Mouse (Mus musculus) hindbrain, embryonic 12.5 days (tissue): ENCODE data around the gene Smarcc2. TPM values are rescaled to one million over a fixed set of nuclear protein-coding genes. Genes with fewer than 3 reads are reported as not detected.

Experiments used
- ATAC-seq: fragments of 200-750 bp; cut with Nextera tagmentation; 2 replicates; pipeline ENCODE4 v1.8.0; 2017; ENCODE audit warnings: moderate TSS enrichment; ENCODE audit not compliant: low FRiP score
- H3K27ac ChIP-seq: fragments of 300-500 bp; sonication (generic); 2 replicates; pipeline ENCODE4 v1.5.1; 2016; ENCODE audit warnings: mild to moderate bottlenecking
- H3K27me3 ChIP-seq: fragments of 300-500 bp; sonication (generic); 2 replicates; pipeline ENCODE4 v1.6.1; 2016; ENCODE audit warnings: mild to moderate bottlenecking
- H3K36me3 ChIP-seq: fragments of 300-500 bp; sonication (generic); 2 replicates; pipeline ENCODE4 v1.6.1; 2016; ENCODE audit warnings: mild to moderate bottlenecking
- H3K4me1 ChIP-seq: fragments of 300-500 bp; sonication (generic); 2 replicates; pipeline ENCODE4 v1.6.1; 2016
- H3K4me2 ChIP-seq: fragments of 300-500 bp; sonication (generic); replicated peaks from 2 replicates; pipeline ENCODE4 v1.6.1; 2016; ENCODE audit warnings: mild to moderate bottlenecking
- H3K4me3 ChIP-seq: fragments of 300-500 bp; sonication (generic); 2 replicates; pipeline ENCODE4 v1.5.1; 2016; ENCODE audit warnings: mild to moderate bottlenecking
- H3K9ac ChIP-seq: fragments of 300-500 bp; sonication (generic); 2 replicates; pipeline ENCODE4 v1.6.1; 2016; ENCODE audit warnings: mild to moderate bottlenecking, moderate library complexity
- H3K9me3 ChIP-seq: fragments of 300-500 bp; sonication (generic); replicated peaks from 2 replicates; pipeline ENCODE4 v1.6.1; 2016; ENCODE audit warnings: mild to moderate bottlenecking
- WGBS: fragments of 180-500 bp; shearing (Covaris S2); methylation state at CpG from one replicate; pipeline ENCODE4 v1.1.7; 2016; 5-methylcytosine and 5-hydroxymethylcytosine counted together
- microRNA-seq: library from miRNA; unstranded; fragments of <30 nt; microRNA quantifications from one replicate; pipeline ENCODE4, GENCODE M21; 2017
- polyA plus RNA-seq: library from polyadenylated mRNA; unstranded; fragments of >200 nt; fragmentation: Nextera tagmentation; extraction: Ambion mirVana; gene quantifications from 2 replicates; pipeline ENCODE4 v1.2.1, GENCODE M21; 2016

Gene Smarcc2
- polyA plus RNA-seq, 1 experiment from 2014 or later: 195 TPM

DNA sequence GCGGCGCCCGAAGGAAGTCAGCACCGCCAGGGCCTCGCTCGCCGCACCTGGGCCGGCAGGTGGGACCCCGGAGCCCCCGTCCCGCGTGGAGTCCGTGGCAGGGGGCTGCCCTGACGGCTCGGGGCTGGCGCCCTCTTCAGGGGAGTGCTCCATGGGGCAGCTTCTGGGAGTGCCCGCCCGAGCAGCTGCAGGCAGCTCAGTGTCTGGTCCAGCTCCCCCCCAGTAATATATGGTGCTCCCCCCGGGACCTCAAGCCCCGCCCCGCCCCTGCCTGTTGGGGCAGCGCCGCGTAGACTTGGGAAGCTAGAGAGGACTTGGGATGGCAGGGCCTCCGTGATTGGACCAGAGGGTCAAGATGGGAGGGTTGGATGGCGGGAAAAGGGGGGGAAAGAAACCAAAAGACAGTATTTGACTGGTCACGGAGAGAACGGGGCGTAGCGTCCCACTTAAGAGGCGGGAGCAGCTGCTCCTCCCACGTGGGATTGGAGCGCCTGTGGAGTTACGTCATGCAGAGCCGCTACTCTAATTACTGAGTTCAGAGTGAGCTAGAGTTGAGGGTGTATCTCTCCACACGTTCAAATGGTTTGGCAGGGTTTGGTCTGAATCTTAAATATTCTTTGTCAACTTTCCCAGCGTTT lies 66.7 kb downstream of the Smarcc2 start, which contains the start of gene Esyt1:
Gene Esyt1, minus strand, starts transcription at position 201 of the 638 bp plus-strand sequence.
- peak within 1 kb of the TSS; percentile 59 for H3K4me3 ChIP-seq
- H3K9ac ChIP-seq: peak within 1 kb of the TSS; percentile 66
- ATAC-seq: peak; percentile 93
- H3K4me2 ChIP-seq: peak within 1 kb of the TSS; percentile 83
- no peaks in the 10 kb centered on the region for H3K9me3 ChIP-seq
- peaks cover 35% of the 10 kb centered on the region for H3K27me3 ChIP-seq
- peaks cover 17% of the 10 kb centered on the region for H3K4me1 ChIP-seq
- H3K36me3 ChIP-seq: 0 out of 2 replicates have a peak, but pooled peaks cover 6% of the 10 kb centered on the region
- under 1% methylated on average over 37 of the region's 37 CpGs for WGBS
- peak within 1 kb of the TSS; percentile 35 for H3K27ac ChIP-seq

DNA sequence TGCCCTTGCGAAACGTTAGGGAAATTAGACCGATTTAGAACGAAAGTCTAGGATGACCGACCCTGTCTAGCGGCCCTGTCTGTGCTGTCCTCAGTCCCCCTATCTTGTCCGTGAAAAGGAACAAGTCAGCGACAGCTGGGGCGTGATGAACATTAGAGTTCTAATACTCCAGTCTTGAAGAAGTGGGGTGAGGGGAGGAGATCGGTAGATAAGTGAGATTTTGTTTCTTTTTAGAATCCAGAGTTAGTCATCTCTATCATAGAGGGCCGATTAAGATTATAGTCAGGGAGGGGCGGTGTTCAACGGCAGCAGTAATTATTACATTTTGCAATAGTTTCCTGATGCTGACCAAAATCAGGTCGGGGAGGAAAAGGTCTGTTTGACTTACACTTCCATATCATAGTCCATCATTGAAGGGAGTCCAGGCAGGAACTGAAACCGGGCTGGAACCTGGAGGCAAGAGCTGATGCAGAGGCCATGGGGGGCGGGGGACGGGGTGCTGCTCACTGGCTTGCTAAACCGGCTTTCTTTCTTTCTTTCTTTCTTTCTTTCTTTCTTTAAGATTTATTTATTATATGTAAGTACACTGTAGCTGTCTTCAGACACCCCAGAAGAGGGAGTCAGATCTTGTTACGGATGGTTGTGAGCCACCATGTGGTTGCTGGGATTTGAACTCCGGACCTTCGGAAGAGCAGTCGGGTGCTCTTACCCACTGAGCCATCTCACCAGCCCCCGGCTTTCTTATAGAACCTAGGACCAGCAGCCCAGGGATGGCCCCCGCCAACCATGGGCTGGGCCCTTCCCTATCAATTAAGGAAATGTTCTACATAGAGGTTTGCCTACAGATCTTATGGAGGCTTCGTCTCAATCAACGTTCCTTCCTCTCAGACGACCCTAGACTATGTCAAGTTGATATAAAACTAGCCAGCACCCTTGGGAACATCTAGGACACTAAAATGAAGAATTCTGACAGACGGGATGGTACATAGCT lies 67.6 kb downstream of the Smarcc2 start:
- H3K36me3 ChIP-seq: 0 out of 2 replicates have a peak, but pooled peaks cover under 1% of the 10 kb centered on the region
- no peaks in the 10 kb centered on the region for H3K9me3 ChIP-seq
- H3K4me2 ChIP-seq: peak overlapping the region; percentile 83
- no peak overlapping the region for H3K9ac ChIP-seq
- 0 out of 2 replicates have a peak, but pooled peaks have one; percentile 29 for ATAC-seq
- no peak overlapping the region for H3K27ac ChIP-seq
- peaks cover 35% of the 10 kb centered on the region for H3K27me3 ChIP-seq
- H3K4me3 ChIP-seq: peak overlapping the region; percentile 59
- H3K4me1 ChIP-seq: peaks cover 17% of the 10 kb centered on the region
- WGBS: 30% methylated on average over 28 of the region's 28 CpGs

DNA sequence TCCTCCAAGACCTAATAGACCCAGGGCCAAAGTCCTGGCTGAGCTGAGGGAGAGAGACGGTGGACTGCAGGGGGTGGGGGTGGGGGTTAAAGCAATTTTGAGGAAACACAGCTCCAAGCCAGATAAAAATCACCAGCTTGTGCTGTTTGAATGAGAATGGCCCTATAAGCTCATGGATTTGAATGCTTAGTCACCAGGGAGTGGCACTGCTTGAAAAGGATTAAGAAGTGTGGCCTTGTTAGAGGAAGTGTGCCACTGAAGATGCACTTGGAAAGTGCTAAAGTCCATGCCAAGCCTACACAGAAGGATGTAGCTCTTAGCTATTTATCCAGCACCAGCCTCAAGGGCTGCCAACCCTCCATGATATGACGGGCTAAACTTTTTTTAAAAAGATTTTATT lies 76.2 kb downstream of the Smarcc2 start:
- 82% methylated on average over 2 of the region's 2 CpGs for WGBS
- Histone ChIP-seq H3K36me3 (no peaks in the 10 kb centered on the region), H3K4me3 (no peak overlapping the region), H3K4me2 (no peak overlapping the region), H3K27me3 (no peaks in the 10 kb centered on the region), H3K9ac (no peak overlapping the region), H3K9me3 (no peaks in the 10 kb centered on the region), H3K27ac (no peak overlapping the region), H3K4me1 (no peaks in the 10 kb centered on the region)
- ATAC-seq: no peak

DNA sequence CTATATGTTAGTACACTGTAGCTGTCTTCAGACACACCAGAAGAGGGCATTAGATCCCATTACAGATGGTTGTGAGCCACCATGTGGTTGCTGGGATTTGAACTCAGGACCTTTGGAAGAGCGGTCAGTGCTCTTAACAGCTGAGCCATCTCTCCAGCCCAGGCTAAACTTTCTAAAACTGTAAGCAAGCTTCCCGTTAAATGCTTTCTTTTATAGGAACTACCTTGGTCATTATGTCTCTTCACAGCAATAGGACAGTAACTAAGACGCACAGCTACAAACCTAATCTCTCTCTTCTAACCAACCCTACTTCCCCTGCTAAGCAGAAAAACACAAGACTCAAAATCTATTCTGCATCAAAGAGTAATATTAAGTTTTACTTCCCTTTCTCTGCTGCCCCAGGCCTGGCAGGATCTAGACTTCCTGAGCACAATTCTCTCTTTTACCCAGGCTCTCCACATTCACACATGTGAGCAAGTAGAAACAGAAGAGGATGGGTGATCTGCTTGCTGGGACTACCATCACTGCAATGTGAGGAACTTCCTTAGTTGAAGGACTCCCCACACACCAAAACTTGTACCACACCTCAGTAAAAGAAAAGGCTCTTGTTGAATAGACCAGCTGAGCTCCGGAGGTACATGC lies 76.7 kb downstream of the Smarcc2 start:
- Histone ChIP-seq H3K4me3 (no peak overlapping the region), H3K4me2 (peak overlapping the region; percentile 42), H3K27me3 (no peaks in the 10 kb centered on the region), H3K4me1 (no peaks in the 10 kb centered on the region), H3K9ac (no peak overlapping the region), H3K36me3 (0 out of 2 replicates have a peak, but pooled peaks cover under 1% of the 10 kb centered on the region), H3K27ac (no peak overlapping the region), H3K9me3 (no peaks in the 10 kb centered on the region)
- WGBS: 73% methylated on average over 4 of the region's 4 CpGs
- ATAC-seq: no peak

DNA sequence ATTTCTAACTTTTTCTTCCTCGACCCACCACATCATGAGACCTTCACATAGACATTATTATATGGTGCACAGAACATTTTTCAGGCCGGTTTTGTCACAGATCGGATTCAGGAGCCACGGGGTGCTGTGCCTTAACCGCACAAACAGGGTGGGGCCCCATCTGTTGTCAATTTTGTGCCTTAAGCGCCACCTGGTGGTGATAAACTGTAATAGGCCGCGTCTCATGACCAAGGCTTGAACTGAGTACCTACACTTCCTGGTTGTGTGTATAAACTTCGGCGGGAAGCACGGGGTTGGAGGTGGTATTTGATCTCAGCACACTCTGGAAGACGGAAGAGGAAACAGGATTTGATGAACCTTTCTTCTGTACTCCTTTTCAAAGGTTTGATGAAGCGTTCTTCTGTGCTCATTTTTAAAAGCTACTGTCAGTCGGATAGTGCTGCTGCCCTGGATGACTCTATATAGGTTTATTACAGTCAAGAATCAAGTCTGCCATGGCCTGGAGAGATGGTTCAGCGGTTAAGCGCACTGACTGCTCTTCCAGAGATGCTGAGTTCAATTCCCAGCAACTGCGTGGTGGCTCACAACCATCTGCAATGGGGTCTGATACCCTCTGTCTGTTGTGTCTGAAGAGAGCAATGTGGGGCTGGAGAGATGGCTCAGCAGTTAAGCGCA lies 77.4 kb downstream of the Smarcc2 start:
- no peaks in the 10 kb centered on the region for H3K27me3 ChIP-seq
- no peak overlapping the region for H3K27ac ChIP-seq
- peak; percentile 91 for ATAC-seq
- 19% methylated on average over 18 of the region's 18 CpGs for WGBS
- no peak overlapping the region for H3K4me3 ChIP-seq
- H3K9ac ChIP-seq: no peak overlapping the region
- H3K9me3 ChIP-seq: no peaks in the 10 kb centered on the region
- peak overlapping the region; percentile 42 for H3K4me2 ChIP-seq
- no peaks in the 10 kb centered on the region for H3K4me1 ChIP-seq
- 0 out of 2 replicates have a peak, but pooled peaks cover 6% of the 10 kb centered on the region for H3K36me3 ChIP-seq

DNA sequence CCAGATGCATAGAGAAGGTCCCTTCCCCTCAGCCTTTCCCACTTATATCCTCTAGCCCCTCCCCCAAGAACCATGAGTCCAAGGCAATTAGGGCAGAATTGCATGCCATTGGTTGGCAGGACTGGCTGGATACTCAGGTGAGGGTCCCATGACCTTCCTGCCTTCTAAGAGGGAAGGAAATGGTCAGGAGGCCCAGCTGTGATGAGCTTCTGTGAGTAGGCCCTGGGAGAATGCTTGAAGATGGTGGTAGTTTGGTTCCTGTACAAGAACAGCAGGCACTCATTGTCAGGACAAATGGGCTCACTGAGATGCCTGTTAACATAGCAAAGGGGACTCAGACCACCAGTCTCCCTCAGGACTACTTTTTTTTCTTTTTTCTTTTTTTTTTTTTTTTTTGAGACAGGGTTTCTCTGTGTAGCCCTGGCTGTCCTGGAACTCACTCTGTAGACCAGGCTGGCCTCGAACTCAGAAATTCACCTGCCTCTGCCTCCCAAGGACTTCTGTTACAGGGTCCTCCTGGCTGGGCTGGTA lies 79.4 kb downstream of the Smarcc2 start:
- 81% methylated on average over 1 of the region's 1 CpGs for WGBS
- ATAC-seq: no peak
- H3K4me2 ChIP-seq: no peak overlapping the region
- H3K36me3 ChIP-seq: peaks cover 22% of the 10 kb centered on the region
- no peak overlapping the region for H3K4me3 ChIP-seq
- no peaks in the 10 kb centered on the region for H3K27me3 ChIP-seq
- no peak overlapping the region for H3K27ac ChIP-seq
- peaks cover 2% of the 10 kb centered on the region; the same call in 1 of the 2 replicates for H3K4me1 ChIP-seq
- no peaks in the 10 kb centered on the region for H3K9me3 ChIP-seq
- no peak overlapping the region for H3K9ac ChIP-seq

Small RNA genes lying within 50 kb of the gene (microRNA-seq; reads per million reads assigned to microRNA genes)
- gene Mir6916 (not detected), gene Mir8105 (not detected)

Other genes starting within 250 kb of the Smarcc2 start
- 24.5 and 25.6 TPM in 2 replicates for gene Spryd4, start 247.4 kb upstream of the Smarcc2 start, polyA plus RNA-seq
- not detected in 2 replicates for gene Mip, start 233.4 kb upstream of the Smarcc2 start, polyA plus RNA-seq
- 46.2 and 53.7 TPM in 2 replicates for gene Timeless, start 227.2 kb upstream of the Smarcc2 start, polyA plus RNA-seq
- gene Apon, start 205.2 kb upstream of the Smarcc2 start, polyA plus RNA-seq: 0.34 and 0.40 TPM in 2 replicates
- gene Apof, start 190.6 kb upstream of the Smarcc2 start, polyA plus RNA-seq: not detected in 2 replicates
- gene Stat2, start 188.7 kb upstream of the Smarcc2 start, polyA plus RNA-seq: 23.1 and 26.5 TPM in 2 replicates
- gene Il23a, start 160.5 kb upstream of the Smarcc2 start, polyA plus RNA-seq: 0.22 TPM in 1 of 2 replicates, not detected in the other
- gene Pan2, start 155.9 kb upstream of the Smarcc2 start, polyA plus RNA-seq: 33.5 and 34.1 TPM in 2 replicates
- gene Cnpy2, start 136.8 kb upstream of the Smarcc2 start, polyA plus RNA-seq: 242 and 244 TPM in 2 replicates
- gene Cs, start 121.5 kb upstream of the Smarcc2 start, polyA plus RNA-seq: 207 and 208 TPM in 2 replicates
- 31.7 and 32.8 TPM in 2 replicates for gene Coq10a, start 90.3 kb upstream of the Smarcc2 start, polyA plus RNA-seq
- gene Ankrd52, start 82.1 kb upstream of the Smarcc2 start, polyA plus RNA-seq: 13.6 and 13.7 TPM in 2 replicates
- 0.43 TPM in 1 of 2 replicates, not detected in the other for gene Slc39a5, start 58.0 kb upstream of the Smarcc2 start, polyA plus RNA-seq
- 102 and 104 TPM in 2 replicates for gene Nabp2, start 47.8 kb upstream of the Smarcc2 start, polyA plus RNA-seq
- 60.8 and 61.4 TPM in 2 replicates for gene Rnf41, start 47.6 kb upstream of the Smarcc2 start, polyA plus RNA-seq
- gene Myl6, start 34.9 kb downstream of the Smarcc2 start, polyA plus RNA-seq: 836 and 860 TPM in 2 replicates
- 2.9 and 3.3 TPM in 2 replicates for gene Myl6b, start 39.4 kb downstream of the Smarcc2 start, polyA plus RNA-seq
- 28.9 and 30.9 TPM in 2 replicates for gene Esyt1, start 66.6 kb downstream of the Smarcc2 start, polyA plus RNA-seq
- gene Zc3h10, start 88.5 kb downstream of the Smarcc2 start, polyA plus RNA-seq: 20.8 TPM in 2 replicates
- gene Rpl41, start 90.1 kb downstream of the Smarcc2 start, polyA plus RNA-seq: 2,172 and 2,716 TPM in 2 replicates
- 140 and 143 TPM in 2 replicates for gene Pa2g4, start 106.7 kb downstream of the Smarcc2 start, polyA plus RNA-seq
- gene Erbb3, start 130.4 kb downstream of the Smarcc2 start, polyA plus RNA-seq: 9.8 and 11.7 TPM in 2 replicates
- 418 and 515 TPM in 2 replicates for gene Rps26, start 167.5 kb downstream of the Smarcc2 start, polyA plus RNA-seq
- gene Ikzf4, start 186.7 kb downstream of the Smarcc2 start, polyA plus RNA-seq: 8.7 and 9.8 TPM in 2 replicates
- gene Suox, start 214.8 kb downstream of the Smarcc2 start, polyA plus RNA-seq: 15.1 and 16.4 TPM in 2 replicates
- gene Rab5b, start 237.0 kb downstream of the Smarcc2 start, polyA plus RNA-seq: 96.2 and 103 TPM in 2 replicates
- gene Pmel, start 244.9 kb downstream of the Smarcc2 start, polyA plus RNA-seq: 3.5 and 6.0 TPM in 2 replicates
- gene Cdk2, start 245.8 kb downstream of the Smarcc2 start, polyA plus RNA-seq: 74.5 and 75.3 TPM in 2 replicates